Mouse (Mus musculus) spleen, postnatal 4 days (tissue): ENCODE results near the gene Gjc2.
"Not testable (repeated sequence)": the region's sequence is repeated elsewhere in the genome, so short reads cannot be mapped to it uniquely, and the experiment has no call there.

Experiments used
- DNase-seq, 2 experiments: peaks; one replicate each; pipeline ENCODE4 v3.0.0; 2022; ENCODE audit warnings: low spot score in 2 of 2

Gene Gjc2

GRCm38 (mm10) chr11:59182864-59183331 is at the start of gene Gjc2:
Gene Gjc2, minus strand, starts transcription at chr11:59183213.
- no peak for DNase-seq

- DNase-seq = no peak
These were observed 49.8 kb upstream of the Gjc2 start for GRCm38 (mm10) chr11:59232797-59233196.

GRCm38 (mm10) chr11:59230144-59230760 is 47.2 kb upstream of the Gjc2 start:
- peak; percentile 73 to 86 for DNase-seq

GRCm38 (mm10) chr11:59228122-59228953 is 45.3 kb upstream of the Gjc2 start, which contains the start of gene Arf1:
Gene Arf1, minus strand, starts transcription at chr11:59228270.
- DNase-seq = peak; percentile 98 to 99

- no peak for DNase-seq
These were observed 44.6 kb upstream of the Gjc2 start for GRCm38 (mm10) chr11:59227604-59228121.

- DNase-seq = no peak
These were observed 44.0 kb upstream of the Gjc2 start for GRCm38 (mm10) chr11:59226787-59227603.

- no peak for DNase-seq
These were observed 43.2 kb upstream of the Gjc2 start for GRCm38 (mm10) chr11:59226251-59226650.

- no peak for DNase-seq
These were observed 42.2 kb upstream of the Gjc2 start for GRCm38 (mm10) chr11:59225167-59225566.

GRCm38 (mm10) chr11:59224470-59224869 is 41.5 kb upstream of the Gjc2 start:
- DNase-seq = no peak

GRCm38 (mm10) chr11:59224025-59224424 is 41.0 kb upstream of the Gjc2 start:
- DNase-seq = no peak

- no peak for DNase-seq
These were observed 39.3 kb upstream of the Gjc2 start for GRCm38 (mm10) chr11:59222306-59222705.

- no peak for DNase-seq
These were observed 38.6 kb upstream of the Gjc2 start for GRCm38 (mm10) chr11:59221604-59222003.

GRCm38 (mm10) chr11:59219064-59219463 is 36.1 kb upstream of the Gjc2 start:
- peak; percentile 52 to 78 for DNase-seq

GRCm38 (mm10) chr11:59218389-59218998 is 35.5 kb upstream of the Gjc2 start:
- no peak for DNase-seq

GRCm38 (mm10) chr11:59216955-59217354 is 33.9 kb upstream of the Gjc2 start:
- no peak for DNase-seq

- DNase-seq = no peak
These were observed 30.0 kb upstream of the Gjc2 start for GRCm38 (mm10) chr11:59212892-59213494.

GRCm38 (mm10) chr11:59212320-59212719 is 29.3 kb upstream of the Gjc2 start:
- peak; percentile 44 to 73 for DNase-seq

- DNase-seq = not testable (repeated sequence)
These were observed 28.5 kb upstream of the Gjc2 start for GRCm38 (mm10) chr11:59211561-59211960.

- DNase-seq = no peak
These were observed 27.0 kb upstream of the Gjc2 start for GRCm38 (mm10) chr11:59210020-59210419.

- DNase-seq = no peak
These were observed 26.6 kb upstream of the Gjc2 start for GRCm38 (mm10) chr11:59209580-59209979.

- peak; percentile 78 to 88 for DNase-seq
These were observed 26.0 kb upstream of the Gjc2 start for GRCm38 (mm10) chr11:59209003-59209441.
